Mouse (Mus musculus) forebrain, embryonic 13.5 days (tissue): ENCODE measurements at regions not wholly inside any gene's neighbourhood (a gene's known extent, or its start where the extent isn't known, plus 50 kb on each side); places are given as distances from the start of the nearest gene placed in this dataset.

Experiments used
- ATAC-seq: fragments of 200-750 bp; cut with Nextera tagmentation; 2 replicates; pipeline ENCODE4 v1.8.0; 2017
- H3K27ac ChIP-seq: fragments of 300-500 bp; sonication (generic); 2 replicates; pipeline ENCODE4 v1.5.1; 2015; ENCODE audit warnings: inconsistent platforms, mild to moderate bottlenecking, moderate library complexity
- H3K27me3 ChIP-seq: fragments of 300-500 bp; sonication (generic); 2 replicates; pipeline ENCODE4 v1.6.1; 2015; ENCODE audit warnings: mild to moderate bottlenecking, inconsistent platforms
- H3K36me3 ChIP-seq: fragments of 300-500 bp; sonication (generic); 2 replicates; pipeline ENCODE4 v1.6.1; 2015; ENCODE audit warnings: mild to moderate bottlenecking, inconsistent platforms; ENCODE audit not compliant: poor library complexity, severe bottlenecking
- H3K4me1 ChIP-seq: fragments of 300-500 bp; sonication (generic); 2 replicates; pipeline ENCODE4 v1.6.1; 2015; ENCODE audit warnings: inconsistent platforms
- H3K4me2 ChIP-seq: fragments of 300-500 bp; sonication (generic); 2 replicates; pipeline ENCODE4 v1.6.1; 2015; ENCODE audit warnings: inconsistent platforms, mild to moderate bottlenecking, moderate library complexity
- H3K4me3 ChIP-seq: fragments of 300-500 bp; sonication (generic); 2 replicates; pipeline ENCODE4 v1.5.1; 2015; ENCODE audit warnings: mild to moderate bottlenecking, inconsistent platforms
- H3K9ac ChIP-seq: fragments of 300-500 bp; sonication (generic); 2 replicates; pipeline ENCODE4 v1.6.1; 2015; ENCODE audit warnings: mild to moderate bottlenecking, inconsistent platforms
- H3K9me3 ChIP-seq: fragments of 300-500 bp; sonication (generic); replicated peaks from 2 replicates; pipeline ENCODE4 v1.6.1; 2016; ENCODE audit warnings: inconsistent platforms
- WGBS: fragments of 180-500 bp; shearing (Covaris S2); methylation state at CpG from one replicate; pipeline ENCODE4 v1.1.7; 2015; 5-methylcytosine and 5-hydroxymethylcytosine counted together

DNA sequence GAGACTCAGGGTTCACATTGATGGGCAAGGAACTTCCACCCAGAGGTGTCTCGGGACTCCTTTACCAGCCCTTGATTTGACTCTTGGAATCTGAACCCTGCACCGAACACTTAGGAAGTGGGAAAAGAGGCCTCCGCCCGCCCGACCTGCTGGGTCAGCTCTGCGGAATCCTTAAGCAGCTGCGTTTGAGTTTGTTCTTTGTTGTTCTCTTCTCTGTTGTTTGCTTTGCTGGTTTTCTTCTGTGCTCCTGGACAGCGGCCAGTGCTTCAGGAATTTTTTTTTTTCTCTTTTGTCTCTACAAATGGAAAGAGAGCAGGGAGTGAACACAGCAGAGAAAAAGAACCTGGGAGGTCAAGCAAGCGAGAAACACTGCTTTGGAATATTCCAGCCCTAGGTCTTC lies 55.1 kb upstream of the Habp2 start:
- Histone ChIP-seq H3K36me3 (no peaks in the 10 kb centered on the region), H3K9ac (no peak overlapping the region), H3K27ac (peak overlapping the region; percentile 32), H3K4me1 (peaks cover 25% of the 10 kb centered on the region), H3K4me2 (peak overlapping the region; percentile 38), H3K9me3 (peaks cover 6% of the 10 kb centered on the region), H3K27me3 (peaks cover 3% of the 10 kb centered on the region; the same call in 1 of the 2 replicates), H3K4me3 (0 out of 2 replicates have a peak overlapping the region, but pooled peaks have one; percentile 2)
- 9% methylated on average over 9 of the region's 9 CpGs for WGBS
- peak; percentile 43; the same call in 1 of the 2 replicates for ATAC-seq

DNA sequence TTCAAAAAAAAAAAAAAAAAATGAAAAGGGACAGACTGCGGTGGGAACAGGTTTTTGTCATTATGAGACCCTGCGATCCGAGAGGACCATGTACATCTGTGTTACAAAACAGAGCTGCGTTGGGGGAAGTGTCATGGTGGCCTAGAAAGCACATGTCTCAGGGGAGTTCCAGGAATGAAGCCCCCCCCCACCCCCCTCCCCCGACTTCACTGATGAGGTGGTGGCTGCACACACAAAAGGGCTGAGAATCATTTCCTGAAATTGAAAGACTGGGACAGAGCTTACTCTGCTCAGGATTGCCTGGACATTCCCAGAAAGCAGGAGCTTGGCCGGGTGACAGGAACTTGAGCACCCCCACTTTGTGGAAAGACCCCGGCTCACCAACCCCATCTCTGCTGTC lies 54.7 kb upstream of the Habp2 start:
- peak overlapping the region; percentile 38 for H3K4me2 ChIP-seq
- H3K9ac ChIP-seq = no peak overlapping the region
- H3K27me3 ChIP-seq = peaks cover 3% of the 10 kb centered on the region; the same call in 1 of the 2 replicates
- WGBS = 27% methylated on average over 7 of the region's 7 CpGs
- peaks cover 25% of the 10 kb centered on the region for H3K4me1 ChIP-seq
- H3K36me3 ChIP-seq = no peaks in the 10 kb centered on the region
- no peak overlapping the region for H3K4me3 ChIP-seq
- peak overlapping the region; percentile 32 for H3K27ac ChIP-seq
- H3K9me3 ChIP-seq = peaks cover 6% of the 10 kb centered on the region
- peak; percentile 63; the same call in 1 of the 2 replicates for ATAC-seq

DNA sequence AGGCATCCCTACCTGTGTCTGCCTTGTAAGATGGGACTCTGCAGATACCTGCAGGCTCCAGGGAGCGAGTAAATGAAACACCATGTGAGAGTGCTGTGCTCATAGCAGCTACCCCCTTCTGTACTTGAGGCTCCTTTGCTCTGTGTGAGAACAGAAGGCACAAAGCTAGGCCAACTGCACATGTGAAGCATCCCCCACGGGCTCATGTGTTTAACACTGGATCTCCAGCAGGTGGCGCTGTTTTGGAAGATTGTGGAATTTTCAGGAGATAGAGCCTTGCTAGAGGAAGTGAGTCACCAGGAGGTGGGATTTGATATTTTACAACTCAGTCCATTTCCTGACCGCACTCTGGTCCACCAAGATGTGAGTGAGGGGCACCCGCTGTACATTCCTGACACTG lies 54.0 kb upstream of the Habp2 start:
- 97% methylated on average over 5 of the region's 5 CpGs for WGBS
- no peak for ATAC-seq

DNA sequence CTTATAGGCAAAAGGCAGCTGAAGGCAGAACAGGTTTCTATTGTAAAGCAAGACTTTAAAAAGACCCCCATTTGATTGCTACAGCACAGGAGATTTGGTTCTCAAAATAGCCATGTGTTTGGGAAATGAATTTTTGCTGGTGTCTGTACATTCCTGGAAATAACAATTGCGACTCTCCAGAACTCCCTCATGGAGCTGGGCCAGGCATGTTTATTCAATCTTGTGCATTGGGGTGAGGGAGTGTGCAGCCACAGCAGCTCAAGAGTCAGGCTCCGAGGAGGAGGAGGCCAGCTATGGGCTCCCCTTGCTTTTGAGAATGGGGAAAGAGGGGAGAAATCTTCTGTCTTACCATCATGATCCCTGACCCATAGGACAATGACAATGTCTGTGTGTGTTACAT lies 51.9 kb upstream of the Habp2 start:
- 60% methylated on average over 2 of the region's 2 CpGs for WGBS
- H3K36me3 ChIP-seq = no peaks in the 10 kb centered on the region
- ATAC-seq = no peak
- H3K27ac ChIP-seq = no peak overlapping the region
- peaks cover 25% of the 10 kb centered on the region for H3K4me1 ChIP-seq
- peaks cover 2% of the 10 kb centered on the region; the same call in 1 of the 2 replicates for H3K27me3 ChIP-seq
- H3K9me3 ChIP-seq = peaks cover 6% of the 10 kb centered on the region
- no peak overlapping the region for H3K9ac ChIP-seq
- H3K4me2 ChIP-seq = no peak overlapping the region
- no peak overlapping the region for H3K4me3 ChIP-seq

More for the DNA sequence above, 54.0 kb upstream of the Habp2 start:
- H3K9ac ChIP-seq = no peak overlapping the region
- H3K27ac ChIP-seq = no peak overlapping the region
- H3K9me3 ChIP-seq = peaks cover 6% of the 10 kb centered on the region
- H3K4me1 ChIP-seq = peaks cover 25% of the 10 kb centered on the region
- H3K36me3 ChIP-seq = no peaks in the 10 kb centered on the region
- no peak overlapping the region for H3K4me3 ChIP-seq
- no peak overlapping the region for H3K4me2 ChIP-seq
- peaks cover 3% of the 10 kb centered on the region; the same call in 1 of the 2 replicates for H3K27me3 ChIP-seq
